ENCODE assay signal across 8 mouse cellular contexts in genomic region chr11:3289302-3289802, GRCm38 (mm10). TPM values are rescaled to one million over a fixed set of nuclear protein-coding genes. Genes with fewer than 3 reads are reported as not detected.
DNase-seq lines count a peak whose midpoint lies in the region; ATAC-seq and TF ChIP-seq lines count a peak whose summit lies in the region.

No protein-coding gene starts in this region.

- no peak for TF ChIP-seq CTCF in kidney, postnatal 0 days (IDR thresholded peaks at IDR 0.05; ENCODE audit: low read depth)

- no peaks in the 10 kb centered on the region for H3K27me3 ChIP-seq in embryonic facial prominence, embryonic 15.5 days
- H3K27me3 ChIP-seq in heart, embryonic 14.5 days (ENCODE audit: control insufficient read depth, insufficient read depth, low read length) = no peaks in the 10 kb centered on the region
- H3K27me3 ChIP-seq in kidney, postnatal 0 days (ENCODE audit: insufficient read depth, low read length) = no peaks in the 10 kb centered on the region
- peaks cover 21% of the 10 kb centered on the region for H3K27me3 ChIP-seq in liver, embryonic 15.5 days
- H3K27me3 ChIP-seq in neural tube, embryonic 11.5 days (ENCODE audit: control insufficient read depth, insufficient read depth, low read length) = no peaks in the 10 kb centered on the region

- H3K4me3 ChIP-seq in embryonic facial prominence, embryonic 15.5 days (replicated peaks) = peak overlapping the region; percentile 84
- peak overlapping the region; percentile 67 to 86 for H3K4me3 ChIP-seq in heart, embryonic 14.5 days (ENCODE audit: control insufficient read depth in 1 of 2, insufficient read depth in 1 of 2, low read depth in 1 of 2, low read length in 2 of 2)
- H3K4me3 ChIP-seq in kidney, postnatal 0 days (replicated peaks; ENCODE audit: low read depth, low read length) = peak overlapping the region; percentile 80
- peak overlapping the region; percentile 94 for H3K4me3 ChIP-seq in liver, embryonic 15.5 days (replicated peaks)
- H3K4me3 ChIP-seq in neural tube, embryonic 11.5 days (ENCODE audit: low read depth, low read length) = peak overlapping the region; percentile 92

- peak overlapping the region; percentile 98 for H3K9ac ChIP-seq in embryonic facial prominence, embryonic 15.5 days
- peak overlapping the region; percentile 98 for H3K9ac ChIP-seq in heart, embryonic 14.5 days (ENCODE audit: low read length)
- peak overlapping the region; percentile 97 for H3K9ac ChIP-seq in kidney, postnatal 0 days (ENCODE audit: low read depth, low read length)
- H3K9ac ChIP-seq in liver, embryonic 15.5 days = peak overlapping the region; percentile 81
- H3K9ac ChIP-seq in neural tube, embryonic 11.5 days (ENCODE audit: low read length) = peak overlapping the region; percentile 99

- under 1% methylated on average over 38 of the region's 40 CpGs for WGBS in embryonic facial prominence, embryonic 15.5 days
- under 1% methylated on average over 35 of the region's 40 CpGs for WGBS in heart, embryonic 14.5 days
- WGBS in kidney, postnatal 0 days = 2% methylated on average over 28 of the region's 40 CpGs
- 0% methylated on average over 34 of the region's 40 CpGs for WGBS in liver, embryonic 15.5 days (ENCODE audit: insufficient replicate concordance)
- WGBS in neural tube, embryonic 11.5 days = 2% methylated on average over 24 of the region's 40 CpGs

- H3K9me3 ChIP-seq in embryonic facial prominence, embryonic 15.5 days (replicated peaks) = no peaks in the 10 kb centered on the region
- H3K9me3 ChIP-seq in heart, embryonic 14.5 days (ENCODE audit: control insufficient read depth, low read length) = no peaks in the 10 kb centered on the region
- no peaks in the 10 kb centered on the region for H3K9me3 ChIP-seq in kidney, postnatal 0 days (replicated peaks; ENCODE audit: low read length)
- H3K9me3 ChIP-seq in liver, embryonic 15.5 days (replicated peaks) = no peaks in the 10 kb centered on the region
- H3K9me3 ChIP-seq in neural tube, embryonic 11.5 days (ENCODE audit: control insufficient read depth, low read length) = no peaks in the 10 kb centered on the region

- H3K4me1 ChIP-seq in embryonic facial prominence, embryonic 15.5 days = peaks cover 43% of the 10 kb centered on the region
- peaks cover 14 to 25% of the 10 kb centered on the region in 2 experiments for H3K4me1 ChIP-seq in heart, embryonic 14.5 days (ENCODE audit: control insufficient read depth in 2 of 2, insufficient read depth in 2 of 2, low read length in 2 of 2)
- peaks cover 17% of the 10 kb centered on the region for H3K4me1 ChIP-seq in kidney, postnatal 0 days (replicated peaks; ENCODE audit: insufficient read depth, low read length)
- peaks cover 67% of the 10 kb centered on the region for H3K4me1 ChIP-seq in liver, embryonic 15.5 days (replicated peaks)
- peaks cover 13% of the 10 kb centered on the region for H3K4me1 ChIP-seq in neural tube, embryonic 11.5 days (ENCODE audit: control insufficient read depth, insufficient read depth, low read length)

- peak overlapping the region; percentile 90 for H3K4me2 ChIP-seq in embryonic facial prominence, embryonic 15.5 days (replicated peaks)
- peak overlapping the region; percentile 83 for H3K4me2 ChIP-seq in heart, embryonic 14.5 days (ENCODE audit: low read length)
- peak overlapping the region; percentile 96 for H3K4me2 ChIP-seq in kidney, postnatal 0 days (ENCODE audit: low read length)
- peak overlapping the region; percentile 100 for H3K4me2 ChIP-seq in liver, embryonic 15.5 days
- peak overlapping the region; percentile 100 for H3K4me2 ChIP-seq in neural tube, embryonic 11.5 days (ENCODE audit: low read depth)

- peak; percentile 95 for DNase-seq in 416B (ENCODE audit: low read depth)
- DNase-seq in adrenal gland, adult 8-10 months = peak; percentile 63
- peak; percentile 93 for DNase-seq in kidney, postnatal 0 days (ENCODE audit: low spot score)
- peak; percentile 93 for DNase-seq in neural tube, embryonic 11.5 days (ENCODE audit: low spot score)
- peak; percentile 71 for DNase-seq in telencephalon, adult 2 months (ENCODE audit: low read depth, low spot score)

- ATAC-seq in embryonic facial prominence, embryonic 15.5 days (ENCODE audit: insufficient number of reproducible peaks, low FRiP score, low TSS enrichment, low read depth) = peak; percentile 89
- ATAC-seq in heart, embryonic 14.5 days (ENCODE audit: insufficient number of reproducible peaks, insufficient read depth, low FRiP score, low read depth) = peak; percentile 88
- peak; percentile 81 for ATAC-seq in kidney, postnatal 0 days (replicated peaks; ENCODE audit: low FRiP score, low read depth)
- ATAC-seq in liver, embryonic 15.5 days (ENCODE audit: insufficient read depth) = peak; percentile 52
- peak; percentile 76 for ATAC-seq in neural tube, embryonic 11.5 days (ENCODE audit: insufficient read depth, low FRiP score, low TSS enrichment)

- H3K27ac ChIP-seq in embryonic facial prominence, embryonic 15.5 days (replicated peaks) = peak overlapping the region; percentile 100
- H3K27ac ChIP-seq in heart, embryonic 14.5 days (replicated peaks in 1 of 2; ENCODE audit: control insufficient read depth in 1 of 2, insufficient read depth in 1 of 2, low read depth in 2 of 2, low read length in 2 of 2) = peak overlapping the region; percentile 99 to 100
- H3K27ac ChIP-seq in kidney, postnatal 0 days = peak overlapping the region; percentile 100
- H3K27ac ChIP-seq in liver, embryonic 15.5 days (replicated peaks) = peak overlapping the region; percentile 93
- H3K27ac ChIP-seq in neural tube, embryonic 11.5 days (ENCODE audit: low read depth, low read length) = peak overlapping the region; percentile 100

- peaks cover 11% of the 10 kb centered on the region for H3K36me3 ChIP-seq in embryonic facial prominence, embryonic 15.5 days
- H3K36me3 ChIP-seq in heart, embryonic 14.5 days (ENCODE audit: control insufficient read depth, insufficient read depth, low read length) = peaks cover 16% of the 10 kb centered on the region
- H3K36me3 ChIP-seq in kidney, postnatal 0 days (ENCODE audit: insufficient read depth, low read length) = peaks cover 14% of the 10 kb centered on the region
- H3K36me3 ChIP-seq in liver, embryonic 15.5 days (replicated peaks) = peaks cover 12% of the 10 kb centered on the region
- peaks cover 7% of the 10 kb centered on the region for H3K36me3 ChIP-seq in neural tube, embryonic 11.5 days (ENCODE audit: control insufficient read depth, insufficient read depth, low read length)

RNA-seq across cellular contexts. Expression of gene Patz1, which starts 0.7 kb away (rescaled TPM):
- 10 to 100 TPM; 31.9 to 47.9 (median 40.5) TPM for total RNA-seq in adrenal gland, adult 8-10 months (2022)
- 43.4 and 46.3 TPM in 2 replicates for polyA plus RNA-seq in embryonic facial prominence, embryonic 15.5 days (2015; fragmentation: Nextera tagmentation; extraction: Ambion mirVana)
- 23.7 and 26.2 TPM in 2 replicates for polyA plus RNA-seq in heart, embryonic 14.5 days (2014; fragmentation: Nextera tagmentation; extraction: Ambion mirVana)
- polyA plus RNA-seq in kidney, postnatal 0 days (2015; fragmentation: Nextera tagmentation; extraction: Ambion mirVana) = 47.8 and 51.0 TPM in 2 replicates
- 11.5 and 12.6 TPM in 2 replicates for polyA plus RNA-seq in liver, embryonic 15.5 days (2015; fragmentation: Nextera tagmentation; extraction: Ambion mirVana)
- 105 TPM in 2 replicates for polyA plus RNA-seq in neural tube, embryonic 11.5 days (2014; fragmentation: Nextera tagmentation; extraction: Ambion mirVana)

RNA-seq across cellular contexts. Expression of gene Drg1, which starts 23.1 kb away (rescaled TPM):
- total RNA-seq in adrenal gland, adult 8-10 months (2022) = 100 to 1,000 TPM; 104 to 111 (median 110) TPM
- polyA plus RNA-seq in embryonic facial prominence, embryonic 15.5 days (2015; fragmentation: Nextera tagmentation; extraction: Ambion mirVana) = 188 and 201 TPM in 2 replicates
- 150 and 155 TPM in 2 replicates for polyA plus RNA-seq in heart, embryonic 14.5 days (2014; fragmentation: Nextera tagmentation; extraction: Ambion mirVana)
- 176 and 198 TPM in 2 replicates for polyA plus RNA-seq in kidney, postnatal 0 days (2015; fragmentation: Nextera tagmentation; extraction: Ambion mirVana)
- polyA plus RNA-seq in liver, embryonic 15.5 days (2015; fragmentation: Nextera tagmentation; extraction: Ambion mirVana) = 108 and 110 TPM in 2 replicates
- polyA plus RNA-seq in neural tube, embryonic 11.5 days (2014; fragmentation: Nextera tagmentation; extraction: Ambion mirVana) = 295 and 301 TPM in 2 replicates

RNA-seq across cellular contexts. Expression of gene Pik3ip1, which starts 40.8 kb away (rescaled TPM):
- 10 to 100 TPM; 17.2 to 28.2 (median 25.1) TPM for total RNA-seq in adrenal gland, adult 8-10 months (2022)
- 13.9 and 15.8 TPM in 2 replicates for polyA plus RNA-seq in embryonic facial prominence, embryonic 15.5 days (2015; fragmentation: Nextera tagmentation; extraction: Ambion mirVana)
- polyA plus RNA-seq in heart, embryonic 14.5 days (2014; fragmentation: Nextera tagmentation; extraction: Ambion mirVana) = 32.2 TPM in 2 replicates
- polyA plus RNA-seq in kidney, postnatal 0 days (2015; fragmentation: Nextera tagmentation; extraction: Ambion mirVana) = 14.8 and 15.0 TPM in 2 replicates
- 1.3 and 1.4 TPM in 2 replicates for polyA plus RNA-seq in liver, embryonic 15.5 days (2015; fragmentation: Nextera tagmentation; extraction: Ambion mirVana)
- polyA plus RNA-seq in neural tube, embryonic 11.5 days (2014; fragmentation: Nextera tagmentation; extraction: Ambion mirVana) = 9.3 and 15.7 TPM in 2 replicates

Comparison
In these comparisons a context has a peak if more than half of its experiments do, and no peak if none do; other contexts are left out.
1. Peak in every context shown above with its lines: DNase-seq, ATAC-seq, H3K4me3 ChIP-seq and H3K27ac ChIP-seq.